Mouse (Mus musculus) ES-E14 (cell line): ENCODE measurements around the gene Sf3a1. TPM values are rescaled to one million over a fixed set of nuclear protein-coding genes. Genes with fewer than 3 reads are reported as not detected.

Experiments used
- DNase-seq: peaks from one replicate; pipeline ENCODE4 v3.0.0-alpha.2; 2013; ENCODE audit warnings: low read depth, low spot score
- H3K27ac ChIP-seq: 2 replicates; pipeline ENCODE4 v1.5.1; 2012; ENCODE audit warnings: low read depth, mild to moderate bottlenecking, low read length, moderate library complexity, mixed read lengths; ENCODE audit not compliant: poor library complexity, insufficient read depth, severe bottlenecking
- H3K36me3 ChIP-seq: 2 replicates; pipeline ENCODE4 v1.6.1; 2012; ENCODE audit warnings: mild to moderate bottlenecking, low read length, moderate library complexity, mixed read lengths; ENCODE audit not compliant: control insufficient read depth, poor library complexity, insufficient read depth, severe bottlenecking
- H3K4me1 ChIP-seq, 2 experiments: fragments of 150-350 bp in 1 of 2; sonication (generic) in 1 of 2; 2 replicates each; pipeline ENCODE4 v1.6.1; 2012; ENCODE audit warnings: low read length in 2 of 2, mild to moderate bottlenecking in 1 of 2, mixed read lengths in 1 of 2; ENCODE audit not compliant: control insufficient read depth in 2 of 2, insufficient read depth in 2 of 2, poor library complexity in 1 of 2
- H3K4me3 ChIP-seq, 2 experiments: fragments of 150-350 bp in 1 of 2; sonication (generic) in 1 of 2; 2 replicates each; pipeline ENCODE4 v1.5.1; 2012; ENCODE audit warnings: low read length in 2 of 2, low read depth in 1 of 2, mild to moderate bottlenecking in 1 of 2, mixed read lengths in 1 of 2; ENCODE audit not compliant: insufficient read depth in 1 of 2, poor library complexity in 1 of 2, severe bottlenecking in 1 of 2
- H3K9ac ChIP-seq: 2 replicates; pipeline ENCODE4 v1.6.1; 2012; ENCODE audit warnings: low read depth, mild to moderate bottlenecking, low read length, mixed read lengths; ENCODE audit not compliant: poor library complexity, insufficient read depth, severe bottlenecking
- H3K9me3 ChIP-seq: fragments of 150-350 bp; sonication (generic); 2 replicates; pipeline ENCODE4 v1.6.1; 2012; ENCODE audit warnings: low read depth, mild to moderate bottlenecking, low read length; ENCODE audit not compliant: control insufficient read depth, insufficient read depth
- CHD2 ChIP-seq: IDR thresholded peaks from 2 replicates; pipeline ENCODE4 v1.6.1; 2014; ENCODE audit warnings: mild to moderate bottlenecking, low read depth, low read length, inconsistent platforms
- HCFC1 ChIP-seq: IDR thresholded peaks from 2 replicates; pipeline ENCODE4 v1.6.1; 2012; ENCODE audit warnings: low read length, inconsistent platforms, borderline replicate concordance; ENCODE audit not compliant: insufficient read depth
- MAFK ChIP-seq: IDR thresholded peaks from 2 replicates; pipeline ENCODE4 v1.6.1; 2014; ENCODE audit warnings: mild to moderate bottlenecking, low read depth, low read length, inconsistent platforms; ENCODE audit not compliant: insufficient read depth
- ZC3H11A ChIP-seq: IDR thresholded peaks from 2 replicates; pipeline ENCODE4 v1.6.1; 2012; ENCODE audit warnings: low read depth, mild to moderate bottlenecking, inconsistent platforms, low read length, borderline replicate concordance
- ZNF384 ChIP-seq: IDR thresholded peaks from 2 replicates; pipeline ENCODE4 v1.6.1; 2012; ENCODE audit warnings: low read depth, low read length, inconsistent platforms
- in situ Hi-C, 2 experiments: fragments of 600-800 bp; cut with MboI; formaldehyde crosslinking; loops; one replicate each; pipeline ENCODE4 v1.15.1; 2025; ENCODE audit warnings: low sequenced_read_pairs in 2 of 2, inconsistent platforms in 1 of 2; ENCODE audit not compliant: unreplicated experiment in 2 of 2
- total RNA-seq: library from RNA; depleted of rRNA; stranded (reverse); fragments of 300-350 nt; gene quantifications from 2 replicates; pipeline ENCODE4 v1.2.3, GENCODE M21; 2012

Gene Sf3a1
- total RNA-seq, 1 experiment = 57.4 TPM

DNA sequence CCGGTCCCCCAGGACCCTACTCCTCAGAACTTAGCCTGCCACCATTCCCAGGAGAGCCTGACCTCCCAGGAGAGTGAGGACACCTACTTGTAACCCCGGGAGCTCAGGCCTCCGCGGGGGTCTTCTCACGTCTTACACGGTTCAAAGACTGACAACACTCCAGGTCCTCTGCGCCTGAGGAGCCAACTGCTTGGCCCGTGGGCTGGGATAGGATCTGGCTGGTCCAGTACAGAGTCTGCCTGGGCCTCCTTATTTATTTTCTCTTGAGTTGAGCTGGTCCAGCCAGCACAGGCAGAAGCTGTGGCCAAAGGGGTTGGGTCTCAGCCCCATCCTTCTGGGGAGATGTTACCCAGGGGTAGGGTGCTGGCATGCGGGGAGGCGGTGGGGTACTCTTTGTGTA, 54.9 kb downstream of the Sf3a1 start:
- no peak overlapping the region for H3K27ac ChIP-seq
- H3K36me3 ChIP-seq = peaks cover 16% of the 10 kb centered on the region; the same call in 1 of the 2 replicates
- in situ Hi-C loops = no loop called here
- no peak overlapping the region; a peak in 1 of 4 replicates for H3K4me3 ChIP-seq
- H3K9ac ChIP-seq = no peak overlapping the region
- no peaks in the 10 kb centered on the region for H3K9me3 ChIP-seq
- TF ChIP-seq CHD2 = no peak
- no peak for TF ChIP-seq ZNF384
- TF ChIP-seq HCFC1 = no peak
- TF ChIP-seq ZC3H11A = no peak
- no peak for TF ChIP-seq MAFK
- peaks cover 2 to 28% of the 10 kb centered on the region in 2 experiments; a peak in 1 of 4 replicates for H3K4me1 ChIP-seq
- DNase-seq = no peak

DNA sequence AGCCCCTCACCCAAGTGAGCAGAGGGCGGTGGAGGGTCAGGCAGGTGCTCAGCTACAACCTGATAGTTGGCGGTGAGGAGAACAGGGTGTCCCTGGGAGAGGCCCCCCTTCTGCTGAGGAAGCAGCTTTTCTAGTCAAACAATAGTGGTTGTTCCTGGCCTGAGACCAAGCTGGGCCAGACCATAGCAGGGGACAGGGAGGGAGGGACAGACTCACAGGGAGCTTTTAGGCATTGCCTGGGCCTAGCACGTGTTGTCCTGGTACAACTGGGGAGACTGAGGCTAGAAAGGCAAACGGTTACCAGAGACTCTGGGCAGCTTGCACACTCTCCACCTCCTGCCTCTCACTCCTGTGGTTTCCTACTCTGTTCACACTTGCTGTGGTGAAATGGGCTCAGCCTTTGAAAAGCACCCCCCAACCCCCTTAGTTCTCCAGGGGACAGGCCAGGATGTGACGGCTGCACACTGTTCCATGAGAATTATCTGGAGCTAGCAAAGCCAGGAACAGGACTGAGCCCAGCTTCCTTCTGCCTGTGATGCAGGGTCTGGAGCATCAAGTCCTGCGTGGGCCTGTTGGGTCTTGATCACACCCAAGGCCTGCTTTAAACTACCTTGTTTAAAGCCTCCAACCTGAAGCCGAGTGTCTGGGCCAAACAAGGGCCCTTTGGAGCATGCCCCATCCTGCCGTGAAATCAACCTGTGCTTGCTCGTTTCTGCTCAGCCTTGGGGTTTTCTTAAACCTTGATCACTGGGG, 56.3 kb downstream of the Sf3a1 start:
- Histone ChIP-seq H3K27ac (no peak overlapping the region; the same call in 1 of the 2 replicates), H3K4me3 (no peak overlapping the region), H3K36me3 (peaks cover 25% of the 10 kb centered on the region; the same call in 1 of the 2 replicates), H3K4me1 (peaks cover 2 to 36% of the 10 kb centered on the region in 2 experiments; a peak in 1 of 4 replicates), H3K9ac (peak overlapping the region; percentile 42; the same call in 1 of the 2 replicates), H3K9me3 (no peaks in the 10 kb centered on the region)
- TF ChIP-seq HCFC1 = no peak
- TF ChIP-seq CHD2 = no peak
- no peak for TF ChIP-seq ZNF384
- in situ Hi-C loops = no loop called here
- DNase-seq = no peak

DNA sequence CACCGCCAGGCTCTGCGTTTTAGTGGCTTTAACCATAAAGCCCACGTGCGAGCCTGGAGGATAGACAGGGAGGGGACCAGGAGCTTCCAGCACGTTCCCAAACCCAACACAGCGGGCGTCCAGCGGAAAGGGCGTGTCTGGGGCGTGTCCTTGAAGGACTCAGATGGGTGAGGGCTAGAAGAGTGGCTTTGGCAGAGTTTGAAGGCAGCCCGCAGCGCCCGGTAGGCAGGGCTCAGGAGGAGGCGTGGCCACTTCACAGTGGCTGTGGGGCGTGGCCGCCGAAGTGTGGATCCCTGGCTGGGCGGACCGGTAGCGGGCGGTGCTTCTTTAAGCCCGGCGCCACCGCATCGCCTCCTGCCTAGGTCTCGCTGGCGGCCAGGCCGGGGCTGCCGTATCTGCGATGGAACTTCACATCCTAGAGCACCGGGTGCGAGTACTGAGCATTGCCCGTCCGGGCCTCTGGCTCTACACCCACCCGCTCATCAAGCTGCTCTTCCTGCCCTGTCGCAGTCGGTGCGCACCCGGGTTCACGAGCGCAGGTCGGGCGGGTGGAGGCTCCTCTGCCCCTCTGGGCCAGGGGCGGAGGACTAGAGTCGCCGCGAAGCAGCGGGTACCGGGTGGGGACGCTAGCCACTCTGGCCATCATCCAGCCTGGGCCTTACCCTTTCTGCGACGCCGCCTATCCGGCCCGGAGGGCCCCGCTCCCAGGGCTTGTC, 57.9 kb downstream of the Sf3a1 start, which contains the start of gene Castor1:
Gene Castor1 (plus strand): TSS at position 312 of the 716 bp plus-strand sequence.
- Histone ChIP-seq H3K4me1 (peaks cover 2 to 31% of the 10 kb centered on the region in 2 experiments; a peak in 1 of 4 replicates), H3K9ac (peak within 1 kb of the TSS; percentile 76), H3K4me3 (peak within 1 kb of the TSS; percentile 71 to 95), H3K9me3 (no peaks in the 10 kb centered on the region), H3K27ac (peak within 1 kb of the TSS; percentile 32; the same call in 1 of the 2 replicates), H3K36me3 (peaks cover 22% of the 10 kb centered on the region; the same call in 1 of the 2 replicates)
- DNase-seq = peak; percentile 98
- in situ Hi-C loops = no loop called here
- TF ChIP-seq MAFK (no peak), HCFC1 (no peak), ZNF384 (no peak), ZC3H11A (no peak), CHD2 (no peak)

DNA sequence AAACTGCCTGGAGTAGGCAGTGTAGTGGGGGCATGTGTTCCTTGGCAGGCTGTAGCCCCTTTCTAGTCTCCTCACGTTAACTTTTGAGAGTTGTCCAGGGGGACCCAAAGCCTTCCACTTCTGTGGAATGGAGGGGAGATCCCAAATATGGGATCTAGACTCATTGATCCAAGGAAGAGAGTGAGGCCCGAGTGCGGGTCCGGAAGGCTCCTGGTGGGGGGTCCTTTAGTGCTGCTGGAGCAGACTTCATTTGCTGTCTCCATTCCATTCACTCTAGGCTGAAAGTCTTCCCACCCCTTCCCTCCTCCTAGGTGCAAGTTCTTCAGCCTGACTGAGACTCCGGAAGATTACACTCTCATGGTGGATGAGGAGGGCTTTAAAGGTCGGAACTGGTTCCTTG, 58.5 kb downstream of the Sf3a1 start:
- H3K36me3 ChIP-seq = peaks cover 17% of the 10 kb centered on the region; the same call in 1 of the 2 replicates
- H3K9ac ChIP-seq = peak overlapping the region; percentile 76
- no peak for DNase-seq
- no peak for TF ChIP-seq MAFK
- TF ChIP-seq HCFC1 = no peak
- TF ChIP-seq ZNF384 = no peak
- no peak for TF ChIP-seq ZC3H11A
- no peak for TF ChIP-seq CHD2
- no peak overlapping the region for H3K27ac ChIP-seq
- H3K4me1 ChIP-seq = peaks cover 2 to 31% of the 10 kb centered on the region in 2 experiments; a peak in 1 of 4 replicates
- peak overlapping the region; percentile 71 to 95 for H3K4me3 ChIP-seq
- no peaks in the 10 kb centered on the region for H3K9me3 ChIP-seq
- in situ Hi-C loops = no loop called here
